Mouse (Mus musculus) stomach, postnatal 0 days (tissue): ENCODE data around the gene Cpvl.

Experiments used
- CTCF ChIP-seq: IDR thresholded peaks from 2 replicates; pipeline ENCODE4 v1.5.1; 2016; ENCODE audit warnings: antibody characterized with exemption, low read depth, mild to moderate bottlenecking, moderate library complexity
- EP300 ChIP-seq: optimal IDR thresholded peaks from 2 replicates; pipeline ENCODE3; 2016; ENCODE audit warnings: antibody characterized with exemption

GRCm38 (mm10) chr6:53944417-53944816 lies 34.1 kb downstream of the Cpvl start:
- TF ChIP-seq CTCF (no peak), EP300 (no peak)
